Mouse (Mus musculus) large intestine, adult 2 months (tissue): ENCODE results near the gene Cmc1. TPM values are rescaled to one million over a fixed set of nuclear protein-coding genes. Genes with fewer than 3 reads are reported as not detected.
A peak's percentile ranks its signal among the peaks of the same experiment; 100 is the strongest.
"Not testable (repeated sequence)": the region's sequence is repeated elsewhere in the genome, so short reads cannot be mapped to it uniquely, and the experiment has no call there.

Source experiments
- DNase-seq: peaks from one replicate; pipeline ENCODE4 v3.0.0-alpha.2; 2012; ENCODE audit warnings: low read depth, low spot score
- WGBS: fragments of 180-500 bp; shearing (Covaris S2); methylation state at CpG from one replicate; pipeline ENCODE4 v1.1.7; 2018; 5-methylcytosine and 5-hydroxymethylcytosine counted together
- polyA plus RNA-seq: library from polyadenylated mRNA; depleted of rRNA; stranded (reverse); fragments of >200 nt; gene quantifications from 2 replicates; pipeline ENCODE4 v1.2.3, GENCODE M21; 2012

Gene Cmc1
- polyA plus RNA-seq, 1 experiment, result 2.7 TPM

GRCm38 (mm10) chr9:118150429-118151220 lies 648 bp upstream of the Cmc1 start:
- no peak for DNase-seq
- 89% methylated on average over 20 of the region's 20 CpGs for WGBS

- 82% methylated on average over 3 of the region's 3 CpGs for WGBS
- not testable (repeated sequence) for DNase-seq
Observed at GRCm38 (mm10) chr9:118140356-118140755, 9.6 kb downstream of the Cmc1 start.

- 32% methylated on average over 2 of the region's 2 CpGs for WGBS
- no peak for DNase-seq
Observed at GRCm38 (mm10) chr9:118110360-118110710, 39.6 kb downstream of the Cmc1 start.

- 70% methylated on average over 7 of the region's 7 CpGs for WGBS
- no peak for DNase-seq
Observed at GRCm38 (mm10) chr9:118109697-118110359, 40.1 kb downstream of the Cmc1 start.

GRCm38 (mm10) chr9:118108527-118109011 lies 41.4 kb downstream of the Cmc1 start:
- DNase-seq, result no peak
- 69% methylated on average over 4 of the region's 4 CpGs for WGBS

- DNase-seq, result no peak
- WGBS, result 77% methylated on average over 2 of the region's 2 CpGs
Observed at GRCm38 (mm10) chr9:118101802-118102201, 48.2 kb downstream of the Cmc1 start.

- DNase-seq, result no peak
- 96% methylated on average over 2 of the region's 2 CpGs for WGBS
Observed at GRCm38 (mm10) chr9:118100484-118100883, 49.5 kb downstream of the Cmc1 start.

GRCm38 (mm10) chr9:118099395-118099794 lies 50.6 kb downstream of the Cmc1 start:
- WGBS, result 12% methylated on average over 4 of the region's 4 CpGs

GRCm38 (mm10) chr9:118083834-118084233 lies 66.1 kb downstream of the Cmc1 start:
- 93% methylated on average over 4 of the region's 4 CpGs for WGBS
- no peak for DNase-seq

More at GRCm38 (mm10) chr9:118099395-118099794, 50.6 kb downstream of the Cmc1 start:
- DNase-seq, result peak; percentile 18

- 41% methylated on average over 22 of the region's 22 CpGs for WGBS
- no peak for DNase-seq
Observed at GRCm38 (mm10) chr9:118082575-118083431, 67.2 kb downstream of the Cmc1 start.

GRCm38 (mm10) chr9:118073358-118073757 lies 76.6 kb downstream of the Cmc1 start:
- 77% methylated on average over 3 of the region's 3 CpGs for WGBS
- no peak for DNase-seq

GRCm38 (mm10) chr9:118072101-118072500 lies 77.9 kb downstream of the Cmc1 start:
- 51% methylated on average over 5 of the region's 5 CpGs for whole genome bisulfite sequencing
- no peak for DNase-seq

GRCm38 (mm10) chr9:118071337-118071736 lies 78.6 kb downstream of the Cmc1 start:
- 86% methylated on average over 3 of the region's 3 CpGs for WGBS

GRCm38 (mm10) chr9:118070442-118070841 lies 79.5 kb downstream of the Cmc1 start:
- DNase-seq, result no peak
- 90% methylated on average over 6 of the region's 6 CpGs for WGBS

More at GRCm38 (mm10) chr9:118071337-118071736, 78.6 kb downstream of the Cmc1 start:
- DNase-seq, result no peak

- no peak for DNase-seq
Observed at GRCm38 (mm10) chr9:118059101-118059500, 90.9 kb downstream of the Cmc1 start.

GRCm38 (mm10) chr9:118053286-118053685 lies 96.7 kb downstream of the Cmc1 start:
- WGBS, result 17% methylated on average over 1 of the region's 1 CpGs
- no peak for DNase-seq

More at GRCm38 (mm10) chr9:118059101-118059500, 90.9 kb downstream of the Cmc1 start:
- 42% methylated on average over 3 of the region's 3 CpGs for WGBS

- no peak for DNase-seq
- 17% methylated on average over 1 of the region's 1 CpGs for WGBS
Observed at GRCm38 (mm10) chr9:118045011-118045533, 104.9 kb downstream of the Cmc1 start.

GRCm38 (mm10) chr9:118043581-118043980 lies 106.4 kb downstream of the Cmc1 start:
- DNase-seq, result no peak
- 94% methylated on average over 3 of the region's 3 CpGs for WGBS

- WGBS, result 31% methylated on average over 4 of the region's 4 CpGs
- DNase-seq, result no peak
Observed at GRCm38 (mm10) chr9:118042738-118043137, 107.2 kb downstream of the Cmc1 start.

- DNase-seq, result no peak
- 12% methylated on average over 5 of the region's 5 CpGs for WGBS
Observed at GRCm38 (mm10) chr9:118041646-118042045, 108.3 kb downstream of the Cmc1 start.
